Mouse (Mus musculus): ENCODE measurements around the gene Dcxr.

DNA sequence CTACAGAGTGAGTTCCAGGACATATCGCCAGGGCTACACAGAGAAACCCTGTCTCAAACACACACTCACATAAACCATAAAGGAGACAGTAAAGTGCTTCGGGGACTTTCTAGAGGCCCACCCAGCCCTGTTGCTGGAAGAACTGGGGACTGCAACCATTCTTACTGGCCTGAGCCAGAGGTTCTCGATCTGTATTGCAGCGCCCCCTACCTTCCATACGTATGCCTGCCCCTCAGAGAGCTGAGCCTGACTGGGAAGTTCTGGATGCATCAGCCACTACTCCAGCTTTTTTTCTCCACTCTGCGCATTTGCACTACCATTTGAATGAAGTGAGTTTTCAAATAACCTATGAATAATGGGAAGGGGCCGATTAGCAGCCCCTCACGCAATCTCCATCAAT lies 22.3 kb upstream of the Dcxr start:
- TF ChIP-seq POLR2A (IDR thresholded peaks at IDR 0.05; ENCODE audit: low read depth, low read length) (no peak), CTCF (IDR thresholded peaks at IDR 0.05; ENCODE audit: extremely low read depth, insufficient read length, insufficient replicate concordance, low read depth, low read length) (peak; percentile 43; the same call in 1 of the 2 replicates)
